Mouse (Mus musculus) cerebellum, adult 18-20 months (tissue): ENCODE measurements around the gene Ankdd1b.

Experiments used
- DNase-seq, 2 experiments: peaks; one replicate each; pipeline ENCODE4 v3.0.0; 2021

The Ankdd1b gene

DNA sequence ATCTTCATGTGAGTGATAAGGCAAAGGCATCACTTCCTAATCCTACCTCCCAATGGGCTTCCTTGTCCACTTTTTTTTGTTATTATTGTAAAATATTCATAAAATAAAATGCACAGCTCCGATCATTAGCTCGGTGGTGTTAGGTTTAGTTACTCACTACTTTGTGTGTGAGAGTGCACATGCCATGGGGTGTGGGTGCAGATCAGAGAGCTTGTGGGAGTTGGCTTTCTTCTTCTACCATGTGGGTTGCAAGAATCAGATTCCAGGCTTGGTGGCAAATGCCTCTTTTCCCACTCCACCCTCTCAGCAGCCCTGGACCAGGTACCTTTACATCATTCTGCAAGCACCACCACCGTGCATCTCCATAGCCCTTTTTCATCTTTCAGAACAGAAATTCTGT, 18.4 kb downstream of the Ankdd1b start:
- DNase-seq: no peak

DNA sequence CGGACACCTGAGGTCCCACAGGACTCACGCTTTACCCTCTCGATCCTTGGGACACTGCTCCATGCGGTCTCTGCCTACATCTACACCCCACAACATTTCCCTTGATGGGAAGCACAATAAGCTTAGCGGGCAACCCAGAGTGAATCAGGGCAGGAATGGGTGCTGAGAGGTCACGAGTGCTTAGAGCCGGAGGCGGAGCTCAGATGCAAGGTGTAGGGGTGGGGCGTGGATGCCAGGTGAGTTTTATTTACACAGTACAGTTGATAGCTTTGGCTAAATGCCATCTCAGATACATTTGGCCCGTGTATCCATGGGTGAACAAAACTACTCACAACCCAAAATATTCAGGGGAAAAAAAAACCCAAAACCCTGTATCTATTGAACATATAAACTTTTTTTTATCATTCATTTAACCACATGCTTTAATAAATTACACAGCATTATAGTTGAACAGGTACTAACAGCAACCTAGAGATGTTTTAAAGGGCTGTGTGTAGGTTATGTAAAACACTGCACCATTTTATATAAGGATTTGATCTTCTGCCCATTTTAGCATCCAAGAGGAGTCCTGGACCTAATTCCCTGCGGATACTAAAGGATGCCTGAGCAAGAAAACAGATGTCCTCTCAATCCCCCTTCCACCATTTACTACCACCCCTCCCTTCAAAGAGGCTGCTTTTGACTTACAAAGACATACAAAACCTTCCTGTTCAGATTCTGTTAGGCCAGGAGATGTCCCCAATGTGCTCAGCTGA, 19.4 kb downstream of the Ankdd1b start:
- no peak for DNase-seq

DNA sequence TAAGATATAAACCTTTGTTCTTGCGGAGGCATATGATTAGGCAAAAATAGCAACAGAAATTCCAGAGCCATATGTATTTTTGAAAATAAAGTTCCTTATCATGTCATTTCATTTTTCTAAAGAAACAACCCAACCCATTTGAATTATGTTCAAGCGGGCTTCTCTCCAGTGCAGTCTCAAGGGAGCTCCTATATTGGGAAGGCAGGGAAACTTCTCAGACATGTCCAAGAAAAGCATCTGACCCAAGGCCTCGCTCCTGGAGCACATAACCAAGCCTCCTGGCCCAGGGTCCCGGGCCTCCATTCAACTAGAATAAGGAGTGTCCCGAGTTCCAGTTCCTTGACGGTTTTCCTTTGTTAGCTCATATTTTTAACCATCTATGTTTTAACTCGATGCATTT, 20.1 kb downstream of the Ankdd1b start:
- no peak for DNase-seq

DNA sequence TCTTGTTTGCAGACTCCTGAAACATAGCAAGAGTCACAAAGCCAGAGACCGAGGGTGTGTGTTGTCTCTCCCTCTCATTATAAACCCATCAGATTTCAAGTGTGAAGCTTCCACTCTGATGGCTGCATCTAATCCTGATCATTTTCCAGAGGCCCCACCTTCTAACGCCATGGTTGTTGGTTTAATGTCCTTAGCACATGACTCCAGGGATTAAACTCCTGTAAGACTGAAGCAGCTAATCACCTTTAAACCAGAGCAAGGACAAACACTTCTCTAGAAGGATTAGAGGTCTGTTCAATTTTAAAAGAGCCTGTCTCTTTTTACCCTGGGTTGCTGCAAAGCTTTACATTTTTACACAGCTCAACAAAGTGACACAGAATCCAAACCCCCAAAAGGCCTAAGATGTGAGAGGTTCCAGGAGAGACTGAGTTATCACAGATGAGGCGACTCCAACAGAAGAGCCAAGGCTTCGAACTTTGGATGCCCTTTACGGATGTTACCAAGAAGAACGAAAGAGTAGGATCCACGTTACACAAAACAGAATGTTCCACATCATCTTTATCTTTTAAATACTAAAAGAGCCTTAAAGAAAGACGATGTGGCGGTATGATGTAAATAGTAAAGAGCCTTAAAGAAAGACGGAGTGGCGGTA, 20.7 kb downstream of the Ankdd1b start:
- no peak for DNase-seq

DNA sequence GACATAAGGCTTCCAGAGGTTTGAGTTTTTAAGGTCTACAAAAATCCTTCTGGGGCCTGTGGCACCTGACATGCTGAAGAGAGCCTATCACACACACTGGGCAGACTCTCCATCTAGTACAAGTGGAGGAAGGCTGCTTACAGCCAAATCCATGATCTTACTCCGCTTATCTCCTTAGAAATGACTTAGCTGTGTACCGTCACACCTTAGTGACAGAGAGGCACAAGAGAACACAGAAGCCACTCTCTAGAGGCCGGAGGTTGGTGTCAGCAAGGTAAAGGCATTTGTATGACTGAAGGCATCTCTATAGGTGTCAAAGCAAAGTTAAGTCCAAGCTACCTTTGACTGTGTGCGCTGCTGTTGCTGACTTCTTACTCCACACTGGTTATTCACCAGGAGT, 30.6 kb downstream of the Ankdd1b start:
- no peak for DNase-seq

DNA sequence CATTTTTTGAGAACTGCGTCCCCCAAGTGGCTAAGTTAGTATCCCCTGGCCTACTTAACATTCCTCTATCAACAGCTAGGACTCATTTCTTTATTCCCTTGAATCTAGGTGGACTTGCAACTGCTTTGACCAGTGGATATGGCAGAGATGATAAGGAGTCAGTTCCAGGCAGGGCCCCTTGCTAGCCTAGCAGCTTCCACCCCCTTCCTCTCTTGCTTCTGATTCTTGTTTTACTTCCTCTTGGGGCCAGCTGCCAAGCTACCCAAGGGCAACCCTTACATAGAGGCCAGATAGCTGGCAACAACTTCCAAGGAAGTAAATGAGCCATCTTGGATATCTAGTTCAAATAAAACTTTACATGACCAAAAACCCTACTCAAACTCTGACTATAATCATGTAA, 34.1 kb downstream of the Ankdd1b start:
- DNase-seq: no peak

DNA sequence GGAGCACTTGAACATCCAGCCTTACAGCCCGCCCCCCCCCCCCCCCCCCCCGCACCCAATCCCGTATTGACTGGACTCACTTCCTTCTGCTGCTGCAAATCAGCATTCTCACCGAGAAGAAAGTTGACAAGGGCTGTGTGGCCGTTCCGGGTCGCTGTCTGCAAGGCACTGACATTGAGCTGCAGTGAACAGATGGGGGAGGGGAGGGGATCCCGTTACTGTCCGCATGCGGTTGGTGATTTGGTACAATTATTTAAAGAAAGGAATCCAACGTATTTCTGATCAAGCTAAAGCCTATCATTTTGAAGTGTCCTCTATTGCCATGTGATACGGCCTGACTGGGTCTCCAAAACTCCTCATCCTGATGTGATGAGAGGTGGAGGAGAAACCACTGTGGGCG, 35.2 kb downstream of the Ankdd1b start:
- no peak for DNase-seq

DNA sequence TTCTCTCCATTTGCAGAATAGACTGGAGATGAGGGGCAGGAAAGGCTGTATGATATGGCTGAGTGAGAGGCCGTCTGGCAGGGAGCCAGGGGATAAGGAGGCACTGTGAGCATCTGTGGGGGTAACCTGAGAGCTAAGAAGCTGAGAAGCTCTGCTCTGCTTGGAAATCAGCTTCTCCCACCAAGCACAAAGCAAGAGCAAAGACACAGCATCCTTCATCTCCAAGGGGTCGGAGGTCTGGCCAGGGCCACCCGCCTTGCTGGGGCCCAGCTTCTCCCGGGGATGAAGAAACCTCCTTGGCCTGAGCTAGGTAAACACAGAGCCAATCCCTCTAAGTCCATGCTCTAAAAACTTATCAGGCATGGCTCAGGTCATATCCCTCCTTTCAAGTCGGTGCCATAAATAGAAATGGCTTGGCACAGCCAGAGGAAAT, 36.1 kb downstream of the Ankdd1b start:
- no peak for DNase-seq

DNA sequence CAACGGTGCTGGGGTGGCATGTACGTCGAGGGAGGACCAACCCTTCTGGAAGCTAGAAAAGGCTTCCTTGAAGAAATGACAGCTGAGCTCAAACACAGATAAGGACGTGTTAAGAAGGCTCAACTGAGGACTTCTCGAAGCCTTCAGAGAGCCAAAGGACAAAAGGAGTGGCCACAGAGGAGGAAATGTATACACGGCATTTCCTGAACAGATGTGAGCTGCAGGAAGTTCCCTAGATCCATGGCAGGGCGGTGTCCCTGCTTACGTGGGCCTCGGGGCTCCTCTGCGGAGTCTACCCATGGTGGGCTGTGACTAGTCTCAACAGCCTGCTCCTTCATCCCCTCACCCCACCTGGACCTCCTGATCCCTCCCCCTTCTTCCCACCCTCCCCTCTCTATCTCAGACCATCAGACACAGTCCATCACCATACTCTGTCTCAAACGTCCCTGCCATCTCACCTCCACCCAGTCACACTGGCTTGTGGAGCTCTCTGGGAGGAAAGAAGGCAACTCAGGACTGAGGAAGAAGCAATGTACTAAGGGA, 37.3 kb downstream of the Ankdd1b start:
- DNase-seq: no peak

DNA sequence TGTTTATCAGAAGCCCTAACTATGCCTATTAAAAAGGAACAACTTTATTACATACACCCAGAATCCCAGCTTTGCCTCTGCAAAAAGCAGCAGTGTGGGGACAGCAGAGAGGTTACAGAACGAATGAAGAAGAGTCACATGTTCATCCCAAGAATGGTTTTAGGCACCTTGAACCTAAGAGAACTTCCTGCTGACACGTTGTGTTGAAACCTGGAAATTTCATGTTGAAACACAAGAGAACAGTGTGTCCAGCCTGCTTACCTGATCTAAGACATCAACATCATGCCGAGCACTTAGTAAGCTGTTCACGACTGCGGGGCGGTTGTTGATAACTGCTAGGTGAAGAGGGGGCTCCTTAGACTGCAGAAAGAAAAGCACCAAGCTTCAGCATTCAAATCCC, 38.0 kb downstream of the Ankdd1b start:
- DNase-seq: no peak

DNA sequence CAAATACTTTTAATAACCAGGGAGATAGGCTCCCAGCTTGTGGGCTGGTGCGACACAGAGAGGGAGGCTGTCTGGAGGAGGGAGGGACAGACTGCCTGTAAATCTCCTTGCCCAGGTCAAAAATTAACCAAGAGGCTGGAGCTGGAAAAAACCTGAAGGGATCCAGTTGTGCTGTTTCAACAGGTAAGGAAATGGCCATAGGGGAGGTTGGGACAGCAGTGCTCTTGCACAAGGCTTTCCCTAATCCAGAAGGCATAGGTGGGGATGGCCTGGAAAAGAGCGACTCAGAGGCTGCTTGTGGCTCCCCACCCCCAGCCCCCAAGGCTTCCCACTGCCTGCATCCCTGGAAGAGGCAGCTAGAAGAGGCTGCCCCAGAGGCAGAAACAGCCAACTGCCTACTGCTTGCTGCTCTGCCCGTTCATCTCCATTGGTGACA, 38.6 kb downstream of the Ankdd1b start:
- DNase-seq: no peak

DNA sequence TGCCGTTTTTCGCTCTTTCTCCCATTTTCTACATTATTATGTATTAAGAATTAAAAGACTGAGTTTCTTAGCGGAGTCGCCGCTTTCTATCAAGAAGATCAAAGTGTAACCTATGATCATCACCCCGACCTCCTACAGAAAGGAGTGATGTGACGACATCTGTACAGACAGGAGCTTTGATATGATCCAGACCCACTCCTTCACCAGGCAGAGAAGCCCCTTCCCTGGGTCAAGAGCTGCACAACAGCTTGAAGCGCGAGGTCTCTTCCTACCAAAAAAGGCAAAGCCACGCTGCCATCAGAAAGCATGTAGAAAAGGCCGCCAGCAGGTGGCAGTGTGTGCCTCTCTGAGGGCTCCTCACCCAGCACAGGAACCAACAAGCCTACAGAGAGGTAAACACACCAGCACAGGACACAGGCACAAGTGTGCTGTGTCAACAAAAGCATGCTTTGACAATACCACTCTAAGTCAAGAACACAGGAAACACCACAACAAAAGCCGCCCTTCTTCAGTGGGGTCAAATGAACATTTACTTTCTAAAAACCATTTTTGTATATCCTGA, 39.3 kb downstream of the Ankdd1b start:
- DNase-seq: peak; percentile 81 to 89

DNA sequence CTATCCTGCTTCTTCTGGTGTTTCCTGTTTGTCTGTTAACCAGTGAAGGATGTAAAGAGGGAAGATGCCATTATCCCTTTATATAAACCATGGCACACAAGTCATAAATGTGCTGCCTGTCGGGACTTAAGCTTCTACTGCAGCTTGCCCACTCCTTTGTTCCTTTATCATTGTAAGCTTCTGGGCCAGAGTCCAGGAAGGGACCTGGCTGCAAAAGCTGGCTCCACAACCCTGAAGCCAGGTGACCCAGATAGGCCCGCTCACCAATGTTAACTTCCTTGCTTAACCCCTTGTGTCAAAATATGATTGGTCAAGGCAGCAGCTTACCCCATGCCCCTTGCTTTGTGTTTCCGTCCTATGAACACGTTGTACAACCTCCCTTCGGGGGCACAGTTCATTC, 42.5 kb downstream of the Ankdd1b start:
- no peak for DNase-seq

DNA sequence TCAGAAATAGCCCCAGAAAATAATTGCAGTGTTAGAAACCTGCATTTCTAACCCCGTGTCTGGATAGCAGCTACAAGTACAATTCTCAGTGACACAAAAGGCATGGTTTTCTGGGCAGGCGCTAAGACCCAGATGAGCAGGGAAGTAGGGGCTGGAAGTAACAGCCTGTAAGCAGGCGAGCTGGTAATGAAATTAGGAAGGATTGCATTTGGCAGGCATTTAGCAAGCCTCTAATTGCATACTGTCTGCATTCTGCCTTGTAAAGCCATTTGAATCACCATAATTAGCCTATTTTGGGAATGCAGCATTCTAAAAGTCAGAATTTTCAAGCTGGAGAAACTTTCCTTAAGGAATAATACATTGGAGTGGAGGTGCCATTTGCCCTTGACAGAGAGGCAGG, 45.0 kb downstream of the Ankdd1b start:
- DNase-seq: no peak

DNA sequence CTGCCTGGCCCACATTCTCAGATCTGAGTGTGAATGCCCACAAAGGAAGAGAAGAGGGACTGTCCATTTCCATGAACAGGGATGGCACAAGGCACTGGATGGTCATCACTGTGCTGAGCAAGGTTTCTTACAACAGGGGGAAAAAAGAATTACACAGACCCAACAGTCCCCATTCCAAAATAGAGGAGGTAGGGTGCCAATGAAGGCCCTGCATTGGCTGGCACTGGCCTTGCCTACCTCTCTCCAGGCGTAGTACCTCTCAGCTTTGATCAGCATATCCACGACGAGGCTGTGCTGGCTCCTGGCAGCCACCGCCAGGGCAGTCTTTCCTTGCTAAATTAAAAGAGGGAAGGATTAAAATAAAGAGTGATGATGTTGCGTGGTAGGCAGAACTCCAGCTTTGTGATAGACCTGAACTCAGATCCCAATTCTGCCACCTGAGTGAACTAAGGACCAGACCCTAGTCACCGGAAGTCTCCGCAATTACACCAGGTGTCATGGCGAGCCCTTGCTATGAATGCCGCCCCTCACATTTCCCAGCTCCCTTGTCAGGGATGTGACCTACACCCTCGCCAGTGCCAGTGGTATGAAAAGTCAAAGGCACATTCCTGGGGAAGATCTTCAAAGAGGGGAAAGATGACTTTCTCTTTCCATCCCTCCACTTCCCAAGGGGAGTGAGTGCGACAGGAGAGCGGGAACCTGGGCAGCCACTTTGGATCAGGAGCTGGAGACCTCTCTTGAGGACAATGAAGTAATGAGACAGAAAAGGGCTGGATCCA, 46.3 kb downstream of the Ankdd1b start:
- no peak for DNase-seq

DNA sequence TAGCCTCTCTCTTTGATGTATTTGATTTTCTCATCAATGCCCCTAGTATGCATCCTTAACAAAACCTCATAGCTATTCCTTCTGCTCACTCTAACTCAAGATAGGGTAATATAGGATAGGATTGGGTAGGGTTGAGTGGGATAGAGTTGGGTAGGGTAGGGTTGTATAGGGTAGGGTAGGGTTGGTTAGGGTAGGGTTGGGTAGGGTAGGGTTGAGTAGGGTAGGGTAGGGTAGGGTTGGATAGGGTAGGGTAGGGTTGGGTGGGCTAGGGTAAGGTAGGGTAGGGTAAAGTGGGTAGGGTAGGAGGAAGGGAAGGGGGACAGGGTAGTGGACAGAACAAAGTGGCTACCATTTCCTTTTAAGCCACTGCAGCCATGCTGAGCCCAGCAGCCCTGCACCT, 49.8 kb downstream of the Ankdd1b start:
- DNase-seq: no peak

DNA sequence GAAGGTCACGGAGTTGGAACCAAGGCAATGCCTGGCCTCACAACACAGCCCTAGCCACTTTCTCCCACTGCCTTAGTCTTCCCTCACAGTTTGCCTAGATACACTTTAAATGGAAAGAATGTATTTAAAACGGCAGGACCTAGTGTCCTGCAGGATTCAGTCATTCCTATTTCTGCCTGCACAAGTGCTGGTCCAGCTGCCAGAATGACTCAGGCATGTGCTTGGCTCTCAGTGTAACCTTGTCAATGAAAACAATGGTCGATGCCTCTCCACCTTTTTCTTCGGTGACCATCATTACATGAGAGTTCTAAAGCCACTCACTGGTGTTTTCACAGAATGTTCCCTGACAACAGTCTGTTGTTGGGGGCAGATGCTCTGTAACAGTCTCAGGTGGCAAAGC, 52.5 kb downstream of the Ankdd1b start:
- DNase-seq: no peak

DNA sequence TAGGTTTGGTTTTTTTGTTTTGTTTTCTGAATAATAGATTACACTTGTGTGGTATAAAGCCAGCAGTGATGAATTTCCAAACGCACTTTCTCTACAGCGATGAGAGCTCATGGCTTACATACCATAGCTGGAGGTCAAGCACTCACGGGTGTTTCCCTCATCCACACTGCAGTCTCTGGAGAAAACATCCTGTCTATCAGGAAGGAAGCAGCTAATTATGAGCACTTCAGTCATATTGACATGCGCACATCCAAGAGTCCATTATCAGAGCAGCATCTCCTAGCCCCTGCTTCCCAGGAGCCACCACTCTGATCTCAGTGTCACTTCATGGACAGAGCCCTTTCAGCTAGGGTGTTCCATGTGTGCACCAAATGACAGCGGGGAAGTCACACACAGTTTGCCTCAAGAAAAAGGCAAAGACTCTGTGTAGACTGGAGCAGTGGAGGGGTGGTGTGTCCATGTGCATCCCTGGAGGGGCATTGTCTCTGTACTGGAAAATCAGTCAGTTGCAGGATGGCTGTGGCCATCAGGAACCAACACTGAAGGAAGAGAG, 53.7 kb downstream of the Ankdd1b start:
- DNase-seq: no peak

DNA sequence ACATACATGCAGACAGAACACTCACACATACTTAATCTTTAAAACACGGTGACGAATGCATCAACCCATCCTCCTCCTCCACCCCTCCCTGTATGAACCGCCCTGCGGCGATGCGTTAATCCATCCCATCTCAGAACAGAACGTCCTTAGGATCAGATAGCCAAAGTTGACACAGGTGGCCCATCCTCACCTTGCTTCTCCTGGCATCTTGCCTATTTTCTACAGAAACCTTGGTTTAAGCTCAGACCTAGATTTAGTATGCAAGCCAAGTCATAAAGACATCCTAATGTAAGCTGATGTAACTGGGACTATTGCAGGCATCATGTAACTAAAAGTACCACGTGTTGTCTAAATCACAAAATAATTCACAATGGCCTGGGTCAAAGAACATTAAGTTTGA, 54.6 kb downstream of the Ankdd1b start:
- no peak for DNase-seq

DNA sequence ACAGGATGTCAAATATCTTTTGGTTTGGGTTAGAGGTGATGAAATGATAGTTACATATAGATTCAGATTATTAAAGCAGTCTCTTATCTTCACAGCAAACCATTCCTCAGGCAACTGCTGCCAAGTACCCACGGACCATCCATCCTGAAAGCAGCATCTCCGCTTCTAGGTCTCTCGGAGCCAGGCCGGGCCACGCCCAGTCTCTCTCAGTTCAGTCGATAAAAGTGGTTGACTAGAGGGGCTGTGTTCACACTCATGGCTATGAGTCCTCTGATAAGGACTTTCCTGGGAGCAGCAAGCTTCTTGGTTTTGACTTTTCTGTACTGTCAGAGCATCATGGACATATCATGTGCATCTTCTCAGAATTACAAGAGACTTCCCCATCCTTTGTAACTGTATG, 56.6 kb downstream of the Ankdd1b start:
- no peak for DNase-seq

DNA sequence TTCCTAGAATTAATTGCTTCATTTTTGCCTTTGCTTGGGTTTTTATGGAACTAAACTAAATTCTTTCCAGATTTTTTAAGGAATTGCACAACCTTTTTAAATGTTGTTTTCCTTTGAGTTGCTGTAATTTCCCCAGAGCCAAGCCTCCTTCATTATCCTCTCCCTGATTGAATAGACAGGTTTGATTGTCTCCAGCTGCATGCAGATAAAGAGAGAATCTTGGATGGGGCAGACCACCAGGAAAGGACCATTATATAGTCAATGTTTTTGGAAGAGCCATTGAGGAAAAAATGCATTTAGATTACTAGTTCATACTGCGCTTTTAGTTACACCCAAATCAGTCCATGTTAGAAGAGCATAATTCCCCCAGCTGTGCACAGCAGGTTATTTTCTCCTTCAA, 62.2 kb downstream of the Ankdd1b start:
- DNase-seq: no peak

DNA sequence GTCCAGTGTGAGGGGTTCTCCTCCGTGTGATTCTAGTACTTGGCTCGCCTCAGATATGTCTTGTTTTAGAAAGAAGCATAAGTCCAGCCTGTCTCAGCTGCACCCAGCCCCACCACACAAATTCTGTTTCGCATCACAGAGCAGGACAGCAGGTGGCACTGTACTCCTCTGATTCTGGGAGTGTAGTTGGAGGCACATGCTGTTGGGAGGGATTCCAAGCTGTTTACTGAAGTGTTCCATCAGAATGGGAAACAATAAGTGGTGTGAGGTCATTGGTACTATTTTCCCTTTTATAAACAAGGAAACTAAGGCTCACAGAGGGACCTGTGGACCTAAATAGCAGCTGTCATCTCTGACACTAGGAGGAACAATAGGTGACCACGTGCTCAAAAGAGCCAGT, 64.0 kb downstream of the Ankdd1b start:
- peak in 1 of 2 experiments; percentile 17 for DNase-seq

DNA sequence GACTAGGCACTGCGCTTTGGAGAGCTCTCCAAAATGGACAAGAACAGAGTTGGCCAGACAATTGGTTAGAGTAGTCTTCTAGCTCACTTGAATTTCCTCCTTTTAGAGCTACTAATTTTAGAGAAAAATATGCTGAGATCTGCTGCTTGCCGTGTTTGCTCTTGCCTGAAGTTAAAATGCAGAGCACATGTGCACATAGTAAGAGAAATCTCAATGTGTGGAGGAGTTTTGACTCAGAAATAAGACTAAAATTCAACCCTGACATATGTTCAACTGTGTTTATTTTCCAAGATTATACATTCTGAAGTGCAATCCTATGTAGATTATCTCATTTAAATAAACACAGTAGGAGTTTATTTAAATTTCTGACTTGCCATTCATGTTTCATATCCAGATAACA, 65.5 kb downstream of the Ankdd1b start:
- DNase-seq: no peak
